Mouse (Mus musculus) liver, embryonic 12.5 days (tissue): ENCODE results near the gene Gdpd1. TPM values are rescaled to one million over a fixed set of nuclear protein-coding genes. Genes with fewer than 3 reads are reported as not detected.
"Not testable (repeated sequence)": the region's sequence is repeated elsewhere in the genome, so short reads cannot be mapped to it uniquely, and the experiment has no call there.

Experiments
- ATAC-seq: fragments of 200-750 bp; cut with Nextera tagmentation; 2 replicates; pipeline ENCODE4 v1.8.0; 2017; ENCODE audit warnings: moderate number of reproducible peaks, mild to moderate bottlenecking, moderate library complexity
- H3K27ac ChIP-seq: fragments of 300-500 bp; sonication (generic); 2 replicates; pipeline ENCODE4 v1.5.1; 2016; ENCODE audit warnings: mild to moderate bottlenecking
- H3K27me3 ChIP-seq: fragments of 300-500 bp; sonication (generic); replicated peaks from 2 replicates; pipeline ENCODE4 v1.6.1; 2016; ENCODE audit warnings: mild to moderate bottlenecking, moderate library complexity
- H3K36me3 ChIP-seq: fragments of 300-500 bp; sonication (generic); 2 replicates; pipeline ENCODE4 v1.6.1; 2016; ENCODE audit warnings: mild to moderate bottlenecking, moderate library complexity
- H3K4me1 ChIP-seq: fragments of 300-500 bp; sonication (generic); 2 replicates; pipeline ENCODE4 v1.6.1; 2016
- H3K4me2 ChIP-seq: fragments of 300-500 bp; sonication (generic); 2 replicates; pipeline ENCODE4 v1.6.1; 2016; ENCODE audit warnings: mild to moderate bottlenecking, moderate library complexity
- H3K4me3 ChIP-seq: fragments of 300-500 bp; sonication (generic); 2 replicates; pipeline ENCODE4 v1.5.1; 2016; ENCODE audit warnings: mild to moderate bottlenecking, moderate library complexity
- H3K9ac ChIP-seq: fragments of 300-500 bp; sonication (generic); 2 replicates; pipeline ENCODE4 v1.6.1; 2016; ENCODE audit warnings: mild to moderate bottlenecking, moderate library complexity
- H3K9me3 ChIP-seq: fragments of 300-500 bp; sonication (generic); replicated peaks from 2 replicates; pipeline ENCODE4 v1.6.1; 2016; ENCODE audit warnings: mild to moderate bottlenecking, moderate library complexity
- WGBS: fragments of 180-500 bp; shearing (Covaris S2); methylation state at CpG from one replicate; pipeline ENCODE4 v1.1.7; 2016; ENCODE audit not compliant: insufficient replicate concordance; 5-methylcytosine and 5-hydroxymethylcytosine counted together
- polyA plus RNA-seq: library from polyadenylated mRNA; unstranded; fragments of >200 nt; fragmentation: Nextera tagmentation; extraction: Ambion mirVana; gene quantifications from 2 replicates; pipeline ENCODE4 v1.2.1, GENCODE M21; 2016

Gene Gdpd1
- polyA plus RNA-seq, 1 experiment from 2014 or later, result 6.2 TPM

- Histone ChIP-seq H3K27ac (peak overlapping the region; percentile 54; the same call in 1 of the 2 replicates), H3K4me2 (peak overlapping the region; percentile 100), H3K9me3 (no peaks in the 10 kb centered on the region), H3K36me3 (peaks cover 25% of the 10 kb centered on the region), H3K4me1 (peaks cover 18% of the 10 kb centered on the region), H3K27me3 (no peaks in the 10 kb centered on the region), H3K4me3 (peak overlapping the region; percentile 76), H3K9ac (peak overlapping the region; percentile 82)
- WGBS, result 2% methylated on average over 24 of the region's 24 CpGs
- ATAC-seq, result peak; percentile 62
Measured at GRCm38 (mm10) chr11:87073343-87073865, 458 bp downstream of the Gdpd1 start.

GRCm38 (mm10) chr11:87062087-87062486 lies 11.8 kb downstream of the Gdpd1 start:
- no peak overlapping the region for H3K27ac ChIP-seq
- H3K4me1 ChIP-seq, result peaks cover 22% of the 10 kb centered on the region
- no peak overlapping the region for H3K4me3 ChIP-seq
- no peak overlapping the region for H3K4me2 ChIP-seq
- ATAC-seq, result no peak
- no peaks in the 10 kb centered on the region for H3K36me3 ChIP-seq
- 0 out of 2 replicates have a peak, but pooled peaks cover 3% of the 10 kb centered on the region for H3K27me3 ChIP-seq
- H3K9ac ChIP-seq, result no peak overlapping the region
- WGBS, result 46% methylated on average over 3 of the region's 3 CpGs
- no peaks in the 10 kb centered on the region for H3K9me3 ChIP-seq

- peaks cover 36% of the 10 kb centered on the region for H3K4me1 ChIP-seq
- no peak for ATAC-seq
- no peak overlapping the region for H3K9ac ChIP-seq
- no peak overlapping the region for H3K27ac ChIP-seq
- 0 out of 2 replicates have a peak, but pooled peaks cover 3% of the 10 kb centered on the region for H3K27me3 ChIP-seq
- WGBS, result 89% methylated on average over 2 of the region's 2 CpGs
- no peaks in the 10 kb centered on the region for H3K9me3 ChIP-seq
- H3K4me3 ChIP-seq, result no peak overlapping the region
- no peaks in the 10 kb centered on the region for H3K36me3 ChIP-seq
- H3K4me2 ChIP-seq, result no peak overlapping the region
Measured at GRCm38 (mm10) chr11:87060410-87060809, 13.5 kb downstream of the Gdpd1 start.

GRCm38 (mm10) chr11:87056286-87056685 lies 17.6 kb downstream of the Gdpd1 start:
- peak; percentile 95 for ATAC-seq
- 32% methylated on average over 6 of the region's 6 CpGs for WGBS
- Histone ChIP-seq H3K36me3 (no peaks in the 10 kb centered on the region), H3K4me3 (no peak overlapping the region), H3K9me3 (no peaks in the 10 kb centered on the region), H3K4me1 (peaks cover 26% of the 10 kb centered on the region), H3K9ac (peak overlapping the region; percentile 22; the same call in 1 of the 2 replicates), H3K27ac (peak overlapping the region; percentile 79), H3K4me2 (peak overlapping the region; percentile 46), H3K27me3 (no peaks in the 10 kb centered on the region)

- not testable (repeated sequence) for H3K4me3 ChIP-seq, H3K4me2 ChIP-seq, H3K36me3 ChIP-seq, H3K27me3 ChIP-seq, H3K9ac ChIP-seq, H3K9me3 ChIP-seq, ATAC-seq, H3K27ac ChIP-seq
- WGBS, result 81% methylated on average over 7 of the region's 7 CpGs
- peaks cover 16% of the 10 kb centered on the region for H3K4me1 ChIP-seq
Measured at GRCm38 (mm10) chr11:87048900-87049299, 25.0 kb downstream of the Gdpd1 start.

GRCm38 (mm10) chr11:87046968-87047367 lies 26.9 kb downstream of the Gdpd1 start:
- Histone ChIP-seq H3K4me1 (peaks cover 16% of the 10 kb centered on the region), H3K9me3 (no peaks in the 10 kb centered on the region), H3K4me3 (no peak overlapping the region), H3K27ac (no peak overlapping the region), H3K4me2 (no peak overlapping the region), H3K36me3 (no peaks in the 10 kb centered on the region), H3K9ac (no peak overlapping the region), H3K27me3 (no peaks in the 10 kb centered on the region)
- WGBS, result 52% methylated on average over 5 of the region's 5 CpGs
- no peak for ATAC-seq

GRCm38 (mm10) chr11:87043052-87043451 lies 30.8 kb downstream of the Gdpd1 start:
- H3K27me3 ChIP-seq, result no peaks in the 10 kb centered on the region
- H3K4me2 ChIP-seq, result no peak overlapping the region
- H3K4me3 ChIP-seq, result no peak overlapping the region
- WGBS, result 59% methylated on average over 3 of the region's 3 CpGs
- no peak overlapping the region for H3K27ac ChIP-seq
- H3K4me1 ChIP-seq, result peaks cover 16% of the 10 kb centered on the region
- H3K9ac ChIP-seq, result no peak overlapping the region
- no peak for ATAC-seq
- H3K36me3 ChIP-seq, result no peaks in the 10 kb centered on the region
- H3K9me3 ChIP-seq, result no peaks in the 10 kb centered on the region

- H3K9ac ChIP-seq, result no peak overlapping the region
- no peaks in the 10 kb centered on the region; the same call in 1 of the 2 replicates for H3K27me3 ChIP-seq
- 77% methylated on average over 9 of the region's 9 CpGs for WGBS
- no peaks in the 10 kb centered on the region for H3K9me3 ChIP-seq
- H3K27ac ChIP-seq, result no peak overlapping the region
- H3K4me3 ChIP-seq, result no peak overlapping the region
- no peak for ATAC-seq
- no peak overlapping the region for H3K4me2 ChIP-seq
- H3K4me1 ChIP-seq, result no peaks in the 10 kb centered on the region
- H3K36me3 ChIP-seq, result no peaks in the 10 kb centered on the region
Measured at GRCm38 (mm10) chr11:87039307-87039963, 34.4 kb downstream of the Gdpd1 start.

- Histone ChIP-seq H3K4me1 (no peaks in the 10 kb centered on the region), H3K36me3 (no peaks in the 10 kb centered on the region), H3K9me3 (no peaks in the 10 kb centered on the region), H3K9ac (no peak overlapping the region), H3K27ac (no peak overlapping the region), H3K4me2 (no peak overlapping the region), H3K4me3 (no peak overlapping the region), H3K27me3 (no peaks in the 10 kb centered on the region; the same call in 1 of the 2 replicates)
- no peak for ATAC-seq
- 53% methylated on average over 4 of the region's 4 CpGs for WGBS
Measured at GRCm38 (mm10) chr11:87036180-87036579, 37.7 kb downstream of the Gdpd1 start.

GRCm38 (mm10) chr11:87028212-87028611 lies 45.6 kb downstream of the Gdpd1 start:
- no peaks in the 10 kb centered on the region for H3K9me3 ChIP-seq
- peaks cover 5% of the 10 kb centered on the region; the same call in 1 of the 2 replicates for H3K4me1 ChIP-seq
- H3K4me3 ChIP-seq, result no peak overlapping the region
- H3K4me2 ChIP-seq, result no peak overlapping the region
- no peak overlapping the region for H3K27ac ChIP-seq
- ATAC-seq, result no peak
- H3K27me3 ChIP-seq, result no peaks in the 10 kb centered on the region
- 35% methylated on average over 3 of the region's 3 CpGs for WGBS
- no peak overlapping the region for H3K9ac ChIP-seq
- no peaks in the 10 kb centered on the region for H3K36me3 ChIP-seq

GRCm38 (mm10) chr11:87026096-87026875 lies 47.6 kb downstream of the Gdpd1 start:
- Histone ChIP-seq H3K9me3 (no peaks in the 10 kb centered on the region), H3K27ac (no peak overlapping the region), H3K4me1 (peaks cover 5% of the 10 kb centered on the region; the same call in 1 of the 2 replicates), H3K4me3 (no peak overlapping the region), H3K27me3 (no peaks in the 10 kb centered on the region), H3K4me2 (no peak overlapping the region), H3K36me3 (no peaks in the 10 kb centered on the region), H3K9ac (no peak overlapping the region)
- ATAC-seq, result no peak
- WGBS, result 64% methylated on average over 9 of the region's 9 CpGs

- no peak for ATAC-seq
- H3K4me1 ChIP-seq, result peaks cover 5% of the 10 kb centered on the region; the same call in 1 of the 2 replicates
- no peak overlapping the region for H3K4me3 ChIP-seq
Measured at GRCm38 (mm10) chr11:87025351-87025750, 48.5 kb downstream of the Gdpd1 start.

More at GRCm38 (mm10) chr11:87025351-87025750, 48.5 kb downstream of the Gdpd1 start:
- Histone ChIP-seq H3K36me3 (no peaks in the 10 kb centered on the region), H3K4me2 (no peak overlapping the region), H3K9ac (no peak overlapping the region), H3K9me3 (no peaks in the 10 kb centered on the region), H3K27me3 (no peaks in the 10 kb centered on the region), H3K27ac (no peak overlapping the region)
- 59% methylated on average over 3 of the region's 3 CpGs for WGBS
